Mouse (Mus musculus) lung, postnatal 0 days (tissue): ENCODE data around the gene Dpy19l3.
A peak's percentile ranks its signal among the peaks of the same experiment; 100 is the strongest.

ENCODE experiments used
- CTCF ChIP-seq: IDR thresholded peaks from 2 replicates; pipeline ENCODE4 v1.5.1; 2016; ENCODE audit warnings: antibody characterized with exemption, mild to moderate bottlenecking
- EP300 ChIP-seq: IDR thresholded peaks from 2 replicates; pipeline ENCODE4 v1.6.1; 2016; ENCODE audit warnings: antibody characterized with exemption, mild to moderate bottlenecking, control low read depth

DNA sequence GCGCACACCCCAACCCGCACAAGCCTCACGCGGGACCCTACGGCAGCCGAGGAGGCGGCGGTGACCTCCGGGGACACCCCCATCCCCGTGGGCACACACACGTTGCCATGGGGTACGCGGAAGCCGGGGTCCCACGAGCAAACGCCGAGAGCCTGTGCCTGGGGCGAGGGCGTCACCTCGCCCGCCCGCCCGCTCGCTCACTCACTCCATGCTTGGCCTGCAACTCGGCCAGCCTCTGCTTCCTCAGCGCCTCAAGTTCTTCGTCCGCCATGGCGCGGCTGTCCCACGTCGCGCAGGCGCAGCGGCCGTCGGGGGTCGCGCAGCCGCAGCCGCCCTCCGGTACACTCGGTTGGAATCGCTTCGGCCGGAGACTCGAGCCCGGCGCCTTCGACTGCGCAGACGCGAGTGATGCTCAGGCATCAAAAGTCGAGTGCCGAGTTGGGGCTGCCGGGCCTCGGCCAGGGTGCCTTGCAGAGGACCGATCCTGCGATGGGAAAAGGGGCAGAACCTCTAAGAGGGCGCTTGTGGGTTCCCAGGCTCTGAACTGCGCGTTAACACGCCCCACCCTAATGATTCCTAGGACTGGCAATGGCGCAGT, 107.1 kb downstream of the Dpy19l3 start, which contains the start of gene Pdcd5:
- TF ChIP-seq EP300: no peak
- peak; percentile 0; the same call in 1 of the 2 replicates for TF ChIP-seq CTCF
